Mouse (Mus musculus) cerebellum, adult 8-10 months (tissue): ENCODE measurements around the gene Ninl.

ENCODE experiments used
- DNase-seq: peaks from one replicate; pipeline ENCODE4 v3.0.0; 2022

Ninl gene

DNA sequence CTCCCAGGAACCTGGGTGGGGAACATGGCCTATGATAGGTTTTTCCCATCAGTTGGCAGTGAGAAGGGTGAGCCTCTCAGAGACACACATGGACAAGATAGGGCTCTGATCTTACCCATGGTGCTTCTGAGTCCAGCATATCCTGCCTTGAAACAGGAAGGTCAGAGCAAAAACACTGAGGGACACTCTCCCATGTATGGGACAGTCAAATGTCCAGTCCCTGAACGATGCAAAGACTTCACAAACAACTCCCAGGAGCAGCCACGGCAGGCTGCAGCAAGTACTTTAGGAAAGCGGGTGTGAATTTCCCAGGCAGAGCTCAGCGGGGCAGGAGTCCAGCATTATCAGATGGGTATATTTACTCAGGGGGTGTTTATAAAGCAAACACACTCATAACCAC lies 43.9 kb downstream of the Ninl start:
- DNase-seq, result no peak

DNA sequence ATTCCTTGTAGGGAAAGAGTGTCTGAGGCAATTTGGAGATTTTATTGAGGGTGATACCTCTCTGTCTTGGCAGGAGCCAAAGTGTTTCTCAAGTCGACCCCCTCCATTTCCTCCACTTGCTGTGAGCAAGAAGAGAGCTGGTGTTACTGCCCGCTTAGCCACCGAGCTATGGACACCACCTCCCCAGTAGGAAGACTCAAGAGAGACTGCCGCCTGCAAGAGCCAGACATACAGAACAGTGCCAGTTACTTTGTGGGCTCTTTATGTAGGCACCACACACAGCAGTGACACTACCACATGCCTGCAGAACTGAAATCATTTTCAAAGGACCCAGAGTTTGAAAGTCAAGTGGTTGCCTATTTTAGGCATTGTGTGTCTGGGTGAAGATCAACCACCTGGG lies 48.1 kb downstream of the Ninl start:
- DNase-seq, result no peak

DNA sequence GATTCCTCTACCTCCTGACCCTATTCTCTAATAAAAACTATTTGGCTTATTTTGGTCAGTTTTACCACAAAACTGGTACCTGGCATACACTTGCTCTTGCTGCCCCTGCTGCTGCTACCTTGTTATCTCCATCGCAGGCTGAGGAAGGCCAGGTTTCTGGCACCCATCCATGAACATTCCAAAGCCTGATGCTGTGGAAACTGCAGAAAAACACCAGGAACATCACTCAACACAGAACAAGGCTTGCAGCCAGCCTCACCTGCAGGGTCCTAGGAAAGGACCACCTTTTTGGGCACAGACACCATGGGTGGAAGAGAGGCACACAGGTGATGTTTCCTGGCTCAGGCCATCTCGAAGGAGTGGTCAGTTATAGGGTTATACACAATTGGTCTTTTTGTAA lies 48.7 kb downstream of the Ninl start:
- no peak for DNase-seq

DNA sequence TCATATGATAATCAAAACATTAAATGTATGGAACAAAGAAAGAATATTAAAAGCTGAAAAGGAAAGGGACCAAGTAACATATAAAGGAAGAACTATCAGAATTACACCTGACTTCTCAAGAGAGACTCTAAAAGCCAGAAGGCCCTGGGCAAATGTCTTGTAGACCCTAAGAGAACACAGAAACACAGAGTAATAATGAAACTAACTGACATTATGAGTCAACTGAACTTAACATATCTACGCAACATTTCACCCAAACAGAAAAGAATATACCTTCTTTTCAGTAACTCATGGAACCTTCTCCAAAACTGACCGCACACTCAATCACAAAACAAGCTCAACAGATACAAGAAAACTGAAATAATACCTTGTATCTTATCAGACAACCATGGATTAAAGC lies 53.8 kb downstream of the Ninl start:
- no peak for DNase-seq

DNA sequence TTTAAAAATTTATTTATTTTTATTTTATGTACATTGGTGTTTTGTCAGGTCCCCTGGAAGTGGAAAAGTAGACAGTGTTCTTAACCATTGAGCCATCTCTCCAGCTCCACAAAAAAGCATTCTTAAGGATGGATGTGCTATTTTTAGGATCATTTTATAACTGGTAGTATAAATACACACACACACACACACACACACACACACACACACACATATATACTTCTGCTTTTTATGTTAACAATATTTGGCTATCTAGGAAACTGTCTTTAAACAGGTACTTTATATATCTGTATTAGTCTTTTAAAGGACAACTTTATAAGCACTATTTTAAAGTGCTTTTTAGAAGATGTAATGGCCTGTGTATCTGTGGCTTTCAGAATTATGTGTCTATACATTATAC lies 57.1 kb downstream of the Ninl start:
- no peak for DNase-seq

DNA sequence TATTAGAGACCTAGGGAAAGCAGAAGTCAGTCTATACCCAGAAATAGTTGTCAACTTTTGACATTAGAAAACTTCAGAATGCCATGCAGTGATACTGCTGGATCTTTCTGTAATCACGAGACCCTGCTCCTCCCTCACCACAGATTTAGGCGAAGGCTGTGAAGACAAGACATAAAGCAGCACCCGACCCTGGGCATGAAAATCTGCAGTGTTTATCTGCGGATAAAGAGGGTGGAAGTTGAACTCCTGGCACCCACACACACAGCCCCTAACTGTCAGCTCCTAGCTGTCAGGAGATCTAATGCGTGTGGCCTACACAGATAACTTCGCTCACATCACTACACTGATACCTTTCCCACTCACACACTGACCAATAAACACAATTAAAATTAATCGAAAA lies 57.7 kb downstream of the Ninl start:
- DNase-seq, result no peak

DNA sequence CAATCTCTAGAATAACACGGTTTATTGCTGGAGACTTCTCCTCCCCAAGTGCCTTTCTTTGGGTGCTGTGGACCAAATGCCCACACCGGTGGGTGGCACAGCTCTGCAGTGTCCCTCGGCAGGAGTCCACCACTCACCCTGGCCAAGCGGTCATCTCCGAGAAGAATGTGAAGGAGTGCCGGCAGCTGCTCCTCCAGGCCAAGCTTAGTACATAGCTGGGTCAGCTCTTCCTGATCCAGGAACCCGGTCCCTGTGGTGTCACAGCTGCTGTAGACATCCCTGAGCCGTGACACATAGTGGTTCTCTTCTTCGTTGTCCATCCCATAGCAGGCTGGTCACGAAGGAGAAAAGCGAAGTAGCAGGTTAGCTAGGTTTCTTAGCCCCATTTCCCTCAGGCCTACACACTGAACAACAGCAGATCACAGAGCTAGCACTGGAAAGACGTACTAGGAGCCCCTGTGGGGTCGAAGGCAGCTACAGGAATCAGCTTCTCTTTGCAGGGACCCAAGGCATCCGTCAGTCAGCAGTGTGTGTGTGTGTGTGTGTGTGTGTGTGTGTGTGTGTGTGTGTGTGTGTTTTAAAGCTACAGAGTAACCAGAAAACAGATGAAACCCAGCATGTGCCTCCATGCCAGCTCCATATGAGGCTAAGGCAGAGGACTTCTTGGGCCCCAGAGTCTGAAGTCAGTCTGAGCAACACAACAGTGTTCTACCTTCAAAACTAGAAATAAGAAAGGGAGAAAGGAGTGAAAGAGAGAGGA lies 59.1 kb downstream of the Ninl start:
- DNase-seq, result no peak

DNA sequence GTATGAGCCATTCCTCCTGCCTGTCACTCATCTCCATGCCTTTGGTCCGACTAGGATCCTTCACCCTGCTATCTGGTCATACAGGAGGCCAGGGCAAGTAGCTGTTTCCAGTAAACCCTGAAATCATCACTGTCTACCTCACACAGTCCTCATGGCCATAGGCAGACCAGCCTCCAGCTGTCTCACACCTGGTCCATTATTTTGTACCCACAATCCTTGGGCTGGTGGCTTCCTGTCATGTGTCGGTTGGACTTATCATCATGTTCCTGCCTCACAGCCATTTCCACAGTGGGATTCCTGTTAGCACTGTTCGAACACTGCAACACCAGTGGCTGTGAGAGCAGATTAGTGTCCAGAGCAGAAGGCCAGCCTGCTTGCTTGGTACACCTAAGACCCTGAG lies 60.4 kb downstream of the Ninl start:
- no peak for DNase-seq

DNA sequence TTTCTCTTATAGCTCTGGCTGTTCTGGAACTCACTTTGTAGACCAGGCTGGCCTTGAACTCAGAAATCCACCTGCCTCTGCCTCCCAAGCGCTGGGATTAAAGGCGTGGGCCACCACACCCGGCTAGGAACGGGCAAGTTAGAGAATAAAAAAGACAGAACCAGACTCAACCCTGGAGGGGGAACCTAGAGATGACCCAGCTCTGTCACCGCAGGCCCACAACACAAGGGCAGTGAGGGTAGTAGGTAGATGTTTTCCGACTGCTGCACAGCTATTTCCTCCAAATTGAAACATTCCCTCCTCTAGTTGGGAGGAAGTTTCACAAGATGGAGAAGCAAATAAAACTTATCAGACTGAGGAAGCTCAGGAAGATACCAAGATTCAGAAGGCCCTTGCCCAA lies 61.5 kb downstream of the Ninl start:
- no peak for DNase-seq

DNA sequence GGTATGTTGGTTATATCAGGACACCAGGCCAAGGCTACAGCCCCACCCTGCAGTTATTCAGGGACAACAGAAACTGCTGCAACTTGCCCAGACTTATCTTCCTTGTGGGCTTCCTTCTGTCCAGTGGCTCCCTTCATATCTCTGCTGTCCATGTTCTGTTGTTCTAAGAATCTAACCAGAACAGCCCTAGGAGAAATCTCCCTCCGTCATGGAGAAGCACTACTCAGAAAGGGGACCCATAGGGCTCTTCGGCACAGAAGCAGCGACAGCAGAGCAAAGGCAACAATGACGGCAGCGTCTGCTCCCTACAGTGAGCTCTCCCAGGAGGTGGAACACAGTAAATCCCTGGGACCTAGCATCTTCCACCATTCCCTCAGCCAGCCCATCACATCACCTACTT lies 62.3 kb downstream of the Ninl start:
- DNase-seq, result no peak

DNA sequence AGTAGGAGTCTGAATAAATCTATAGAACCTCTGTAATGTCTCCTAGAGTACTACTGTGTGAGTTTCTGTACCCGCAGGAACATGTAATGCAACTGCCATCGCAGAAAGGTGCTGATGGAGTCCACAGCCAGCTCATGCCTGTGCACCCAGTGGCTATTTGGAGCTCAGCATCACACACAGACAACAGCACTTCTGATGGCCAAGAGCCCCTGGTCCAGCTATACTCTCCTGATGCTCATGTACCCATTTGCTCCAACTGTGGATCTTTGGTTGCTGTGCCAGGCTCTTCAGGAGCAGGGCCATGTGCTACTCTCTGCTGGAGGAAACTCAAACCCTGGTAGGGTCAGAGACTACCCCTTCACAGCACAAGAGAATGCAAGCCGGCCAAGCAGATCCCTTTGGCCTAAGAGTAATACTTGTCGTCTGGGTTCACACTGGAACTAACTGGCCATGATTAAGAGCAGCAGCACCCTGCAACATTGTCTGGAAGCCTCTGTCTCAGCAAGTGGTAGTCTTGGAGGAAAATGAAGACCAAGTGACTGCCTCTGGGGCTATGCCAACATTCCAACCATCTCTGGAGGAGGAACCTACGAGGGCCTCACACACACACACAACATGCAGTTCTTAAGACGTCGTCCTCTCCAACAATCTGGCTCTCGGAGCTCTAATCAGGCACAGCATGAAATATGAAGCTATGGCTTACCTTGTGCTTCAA lies 65.6 kb downstream of the Ninl start:
- DNase-seq, result no peak

DNA sequence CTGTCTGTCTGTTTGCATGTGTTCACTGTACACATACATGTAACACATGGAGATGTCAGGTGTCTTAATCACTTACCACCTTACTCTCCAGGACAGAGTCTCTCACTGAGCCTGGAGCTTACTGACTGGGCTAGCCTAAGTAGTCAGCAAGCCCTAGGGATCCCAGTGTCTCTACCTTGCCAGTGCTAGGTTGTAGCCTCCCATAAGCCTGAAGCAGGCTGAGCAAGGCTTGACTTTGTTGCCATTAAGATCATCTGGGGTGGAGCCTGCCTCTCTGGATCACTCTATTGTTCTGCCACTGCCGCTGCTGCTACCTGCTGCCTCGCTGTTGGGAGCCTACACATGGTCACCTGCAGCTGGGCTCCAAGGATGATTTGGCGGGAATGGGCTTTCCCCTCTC lies 66.5 kb downstream of the Ninl start:
- no peak for DNase-seq

DNA sequence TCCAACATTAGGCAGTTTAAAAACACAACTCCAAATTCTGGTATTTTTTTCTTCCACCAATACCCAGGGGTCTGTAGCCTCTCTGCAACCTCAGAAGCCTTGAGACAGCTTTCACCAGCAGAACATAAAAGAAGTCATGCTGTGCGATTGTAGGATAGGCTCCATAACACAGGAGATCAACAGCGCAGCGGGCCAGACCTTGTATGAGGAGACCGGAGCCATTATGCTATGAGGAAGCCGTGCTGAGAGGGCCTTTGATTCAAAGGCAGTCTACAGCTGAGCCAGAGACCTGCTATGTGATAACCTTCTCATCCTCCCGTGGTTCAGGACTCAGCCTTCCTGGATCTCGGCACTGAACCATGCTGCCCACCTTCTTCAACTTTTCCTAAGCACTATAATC lies 67.3 kb downstream of the Ninl start:
- DNase-seq, result no peak

DNA sequence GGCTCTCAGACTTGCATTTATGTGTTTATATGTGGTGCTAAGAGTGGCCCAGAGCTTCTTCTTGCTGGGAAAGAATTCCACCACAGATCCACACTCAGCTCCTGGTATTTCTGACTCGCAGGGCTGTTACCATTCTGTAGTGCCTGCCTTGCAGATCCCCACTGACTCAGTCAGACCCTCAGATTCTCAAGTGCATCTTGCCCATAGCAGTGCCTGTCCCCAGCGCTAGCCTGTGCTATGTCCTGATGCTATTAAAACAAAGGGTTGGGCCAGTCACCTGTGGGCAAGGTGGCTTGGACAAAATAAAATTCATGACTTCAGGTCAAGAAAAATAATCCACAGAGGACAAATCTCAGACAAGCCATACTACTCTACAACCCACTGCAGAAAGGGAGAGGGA lies 70.0 kb downstream of the Ninl start:
- DNase-seq, result no peak

DNA sequence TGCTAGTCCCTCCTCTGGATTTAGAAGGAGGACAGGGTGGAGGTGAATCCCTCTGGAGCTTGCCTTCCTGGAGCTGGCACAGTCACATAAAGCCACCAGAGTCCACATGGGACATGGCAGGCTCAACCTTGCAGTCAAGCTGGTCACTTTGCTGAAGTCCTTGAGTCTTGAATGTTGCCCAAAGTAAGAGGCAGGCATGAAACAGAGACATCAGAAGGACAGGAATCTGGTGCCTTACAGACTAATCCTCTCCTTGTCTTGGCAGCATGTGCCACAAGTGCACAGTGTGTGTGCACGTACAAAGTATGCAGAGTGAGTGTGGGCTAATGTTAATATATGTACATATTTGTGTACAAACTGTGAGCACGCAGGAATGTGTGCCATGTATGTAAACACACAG lies 71.7 kb downstream of the Ninl start:
- DNase-seq, result no peak

DNA sequence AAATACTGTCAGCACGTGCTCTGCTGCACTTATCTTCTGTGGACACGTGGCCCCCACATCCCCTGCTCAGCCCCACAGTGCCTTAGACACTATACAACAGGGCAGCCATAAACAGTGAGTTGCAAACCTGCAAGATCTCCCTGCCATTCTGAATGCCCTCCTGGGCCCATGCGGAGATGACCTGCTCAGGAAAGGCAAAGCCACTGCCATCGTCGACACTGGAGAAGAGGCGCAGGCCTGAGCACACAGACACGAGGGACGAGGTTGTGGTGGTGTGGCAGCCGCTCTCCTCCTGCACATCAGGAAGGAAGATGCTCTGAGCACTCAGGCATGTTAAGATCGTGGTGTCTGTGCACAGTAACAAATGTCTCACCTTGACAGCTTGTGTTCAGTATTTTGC lies 73.2 kb downstream of the Ninl start:
- DNase-seq, result no peak

DNA sequence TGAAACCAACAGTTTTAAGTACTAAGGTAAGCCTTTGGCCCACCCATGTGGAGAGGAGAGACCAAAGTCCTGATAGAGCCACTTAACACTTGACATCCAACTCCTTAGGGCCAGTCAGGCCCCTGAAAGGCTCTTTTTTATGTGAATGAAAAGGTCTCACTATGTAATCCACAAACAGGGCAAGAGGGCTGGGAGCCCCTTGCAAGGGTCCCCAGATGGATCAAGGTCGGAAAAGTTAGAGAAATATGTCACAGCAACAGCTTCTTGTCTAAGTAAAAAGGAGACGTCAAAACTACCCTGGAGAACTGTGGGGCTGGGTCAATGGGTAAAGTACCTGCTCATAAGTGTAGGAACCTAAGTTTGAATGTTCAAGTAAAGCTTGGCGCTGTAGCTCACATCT lies 74.5 kb downstream of the Ninl start:
- no peak for DNase-seq

DNA sequence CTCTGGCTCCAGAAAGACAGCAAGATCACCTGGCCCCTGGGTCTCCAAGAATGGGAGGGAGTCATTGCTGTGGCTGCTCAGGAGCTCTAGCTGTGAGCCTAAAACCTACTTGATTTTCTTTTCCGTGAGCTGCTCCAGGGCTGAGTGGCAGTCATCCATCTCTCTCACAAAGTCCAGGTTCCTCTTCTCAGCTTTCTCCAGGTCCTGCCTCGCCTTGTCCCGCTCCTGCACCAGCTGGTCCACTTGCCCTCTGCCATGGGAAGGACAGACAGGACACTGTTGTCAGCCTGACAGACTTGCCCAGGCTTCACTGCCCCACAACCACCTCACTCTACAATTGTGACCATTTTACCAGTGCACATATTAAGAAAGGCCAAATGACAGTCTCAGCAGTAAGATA lies 75.9 kb downstream of the Ninl start:
- no peak for DNase-seq

DNA sequence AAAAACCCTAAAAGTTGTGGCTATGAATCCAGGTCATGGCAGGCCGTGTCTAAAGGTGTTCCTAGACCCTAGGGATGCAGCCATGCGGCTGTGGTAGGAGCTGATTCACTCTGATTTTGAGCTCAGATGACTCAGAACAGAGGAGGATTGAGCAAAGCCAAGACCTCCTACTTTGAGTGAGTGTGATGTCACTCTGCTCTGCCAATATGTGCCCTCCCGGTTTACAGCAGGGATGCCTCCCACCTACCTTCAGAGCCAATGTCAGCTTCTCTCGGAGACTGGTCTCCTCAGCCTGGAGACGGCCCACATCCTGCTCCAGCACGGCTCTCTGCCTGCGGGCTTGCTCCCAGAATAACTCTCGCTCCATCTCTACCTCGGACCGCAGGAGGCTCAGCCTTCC lies 79.7 kb downstream of the Ninl start:
- DNase-seq, result no peak

DNA sequence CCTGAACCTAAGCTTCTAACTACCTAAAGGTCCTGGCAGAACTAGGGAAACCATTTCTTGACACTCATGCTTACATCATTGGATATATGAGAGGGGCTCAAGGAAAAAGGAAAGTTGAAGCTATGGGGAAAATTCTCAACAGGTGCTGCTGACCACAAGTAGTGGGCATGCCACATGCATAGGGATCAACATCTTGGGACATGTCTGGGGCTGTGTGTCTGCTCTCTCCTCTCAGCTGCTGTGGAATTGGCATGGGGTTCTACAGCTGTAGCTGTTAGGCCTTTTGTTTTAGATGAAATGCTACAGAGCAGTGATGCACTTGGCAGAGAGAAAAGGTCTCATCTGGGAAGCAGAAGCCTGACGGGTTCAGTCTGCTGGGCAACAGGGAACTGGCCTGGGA lies 83.3 kb downstream of the Ninl start:
- DNase-seq, result no peak

DNA sequence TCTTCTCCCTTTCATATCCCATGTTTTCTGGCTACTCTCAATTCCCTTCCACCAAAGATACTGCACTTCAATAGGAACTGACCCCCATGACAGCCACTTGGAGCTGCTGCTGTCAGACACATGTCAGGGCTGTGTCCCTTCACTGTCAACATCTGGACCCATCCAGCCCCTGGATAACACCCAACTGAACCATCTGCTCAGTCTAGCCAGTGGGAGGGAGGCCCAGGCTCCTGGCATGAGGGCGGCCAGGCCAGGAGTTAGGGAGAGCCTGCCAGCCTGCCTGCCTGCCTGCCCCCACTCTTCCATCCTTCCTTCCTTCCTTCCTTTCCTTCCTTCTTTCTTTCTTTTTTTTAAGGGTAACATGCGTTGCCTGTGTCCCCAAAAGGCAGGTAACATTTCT lies 88.0 kb downstream of the Ninl start:
- DNase-seq, result no peak

DNA sequence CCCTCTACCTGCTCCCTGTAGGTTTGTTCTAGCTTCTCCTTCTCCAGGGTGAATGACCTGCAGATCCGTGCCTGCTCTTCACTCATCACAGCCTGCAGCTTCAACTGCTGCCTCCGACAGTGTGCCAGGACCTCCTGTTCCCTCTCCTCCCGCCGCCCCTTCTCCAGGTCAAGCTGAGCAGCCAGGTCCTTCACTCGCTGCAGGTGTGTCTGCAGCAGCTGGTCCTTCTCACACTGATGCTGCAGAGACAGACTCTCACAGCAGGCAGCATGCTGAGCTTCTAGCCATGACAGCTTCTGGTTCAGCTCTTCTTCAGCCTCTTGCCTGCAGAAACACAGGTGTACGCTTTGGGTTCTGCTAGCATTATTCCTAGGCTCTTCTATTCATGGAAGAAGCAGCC lies 89.1 kb downstream of the Ninl start:
- no peak for DNase-seq

DNA sequence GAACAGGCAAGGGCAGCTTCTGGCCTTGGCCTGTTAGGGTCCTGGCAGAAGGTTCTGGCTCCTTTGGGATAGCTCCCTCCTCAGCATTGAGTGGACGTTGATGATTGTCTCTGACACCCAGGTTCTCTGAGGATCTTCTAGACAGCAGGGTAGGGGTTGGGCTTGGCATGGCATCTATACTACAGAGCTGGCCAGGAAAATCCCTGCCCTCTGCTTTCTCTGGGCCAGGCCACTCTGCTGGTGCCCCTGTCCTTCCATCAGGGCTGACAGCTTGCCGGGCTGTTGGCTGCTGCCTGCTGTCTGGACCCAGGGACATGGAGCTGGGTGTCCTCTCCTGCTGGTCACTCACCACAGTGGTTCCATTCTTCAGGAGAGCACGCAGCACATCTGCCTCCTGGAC lies 89.5 kb downstream of the Ninl start:
- DNase-seq, result no peak

DNA sequence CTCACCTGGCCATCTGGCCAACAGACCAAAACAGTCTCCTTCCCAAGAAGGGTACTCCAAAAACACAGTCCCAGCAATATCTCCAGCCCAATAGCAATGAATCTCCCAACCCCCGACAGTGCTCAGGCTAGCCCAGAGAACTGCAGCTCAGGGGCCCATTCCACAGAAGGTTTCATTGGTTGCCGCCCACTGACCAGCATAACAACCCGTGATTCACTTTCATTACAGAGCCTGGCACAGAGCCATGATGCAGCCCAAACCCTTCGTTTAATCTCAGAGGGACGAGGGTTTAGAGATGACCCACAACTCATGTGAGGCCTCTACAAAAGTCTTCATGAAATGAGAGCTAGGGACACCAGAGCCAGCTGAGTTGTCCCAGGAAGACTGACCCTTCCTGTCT lies 90.4 kb downstream of the Ninl start:
- no peak for DNase-seq
